Mouse (Mus musculus): ENCODE data around the gene Slc22a26.

DNA sequence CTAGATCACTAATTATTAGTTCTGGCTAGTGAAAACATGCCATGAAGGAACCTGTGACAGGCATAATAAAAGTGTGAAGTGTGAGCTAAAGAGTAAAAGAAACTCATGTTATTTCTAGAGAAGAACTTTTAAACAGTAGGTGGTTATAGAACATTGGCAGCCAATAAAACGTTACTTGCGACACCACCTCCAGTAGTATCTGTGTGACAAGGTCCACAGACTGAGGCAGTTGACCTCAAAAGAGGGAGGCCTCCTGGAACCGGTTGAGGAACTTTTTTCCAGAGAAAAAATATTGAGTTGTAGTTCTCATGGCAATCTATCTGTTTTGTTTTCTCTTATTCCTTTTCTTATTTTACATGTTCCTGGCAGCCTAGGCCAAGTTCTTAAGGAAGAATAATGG lies 36.9 kb downstream of the Slc22a26 start:
- TF ChIP-seq POLR2A (IDR thresholded peaks at IDR 0.05; ENCODE audit: control insufficient read depth, extremely low read depth, insufficient read depth, low read length, poor library complexity) (no peak), CTCF (IDR thresholded peaks at IDR 0.05; ENCODE audit: borderline replicate concordance, control insufficient read depth, extremely low read depth, insufficient read depth, low read length, poor library complexity) (no peak)
